Mouse (Mus musculus): ENCODE results near the gene Prkar1a. TPM values are rescaled to one million over a fixed set of nuclear protein-coding genes. Genes with fewer than 3 reads are reported as not detected.

Prkar1a gene
- polyA plus RNA-seq, 1 experiment from 2014 or later = 496 TPM

- ATAC-seq (replicated peaks) = peak; percentile 54
- no peak overlapping the region for H3K4me3 ChIP-seq
- WGBS = 65% methylated on average over 15 of the region's 15 CpGs
- H3K9ac ChIP-seq (replicated peaks) = no peak overlapping the region
- no peaks in the 10 kb centered on the region for H3K9me3 ChIP-seq
- 0 out of 2 replicates have a peak overlapping the region, but pooled peaks have one; percentile 14 for H3K27ac ChIP-seq (replicated peaks)
- peaks cover 8% of the 10 kb centered on the region; the same call in 1 of the 2 replicates for H3K27me3 ChIP-seq
- H3K4me1 ChIP-seq = peaks cover 38% of the 10 kb centered on the region
- H3K4me2 ChIP-seq (replicated peaks) = no peak overlapping the region
- no peaks in the 10 kb centered on the region for H3K36me3 ChIP-seq
These were observed 69.0 kb downstream of the Prkar1a start for GRCm38 (mm10) chr11:109717966-109718895.

Other genes starting within 250 kb of the Prkar1a start
- not detected in 2 replicates for gene 9930022D16Rik, start 235.5 kb upstream of the Prkar1a start, polyA plus RNA-seq (2015; fragmentation: Nextera tagmentation; extraction: Ambion mirVana)
- gene Amz2, start 223.5 kb upstream of the Prkar1a start, polyA plus RNA-seq (2015; fragmentation: Nextera tagmentation; extraction: Ambion mirVana) = 67.3 and 72.6 TPM in 2 replicates
- 4.0 and 6.0 TPM in 2 replicates for gene Arsg, start 176.0 kb upstream of the Prkar1a start, polyA plus RNA-seq (2015; fragmentation: Nextera tagmentation; extraction: Ambion mirVana)
- 3.7 and 5.1 TPM in 2 replicates for gene Slc16a6, start 175.8 kb upstream of the Prkar1a start, polyA plus RNA-seq (2015; fragmentation: Nextera tagmentation; extraction: Ambion mirVana)
- 12.1 and 13.0 TPM in 2 replicates for gene Wipi1, start 37.4 kb upstream of the Prkar1a start, polyA plus RNA-seq (2015; fragmentation: Nextera tagmentation; extraction: Ambion mirVana)
- 1.7 and 1.8 TPM in 2 replicates for gene Fam20a, start 72.9 kb downstream of the Prkar1a start, polyA plus RNA-seq (2015; fragmentation: Nextera tagmentation; extraction: Ambion mirVana)
- not detected in 2 replicates for gene 1700012B07Rik, start 178.6 kb downstream of the Prkar1a start, polyA plus RNA-seq (2015; fragmentation: Nextera tagmentation; extraction: Ambion mirVana)

Measured in forebrain, embryonic 15.5 days (tissue).